Mouse (Mus musculus) ovary, postnatal 10 days (tissue): ENCODE data around the gene E2f4.
A peak's percentile ranks its signal among the peaks of the same experiment; 100 is the strongest.
"Not testable (repeated sequence)": the region's sequence is repeated elsewhere in the genome, so short reads cannot be mapped to it uniquely, and the experiment has no call there.

Experiments used
- DNase-seq: peaks from one replicate; pipeline ENCODE4 v3.0.0; 2022; ENCODE audit warnings: low spot score

E2f4 gene

DNA sequence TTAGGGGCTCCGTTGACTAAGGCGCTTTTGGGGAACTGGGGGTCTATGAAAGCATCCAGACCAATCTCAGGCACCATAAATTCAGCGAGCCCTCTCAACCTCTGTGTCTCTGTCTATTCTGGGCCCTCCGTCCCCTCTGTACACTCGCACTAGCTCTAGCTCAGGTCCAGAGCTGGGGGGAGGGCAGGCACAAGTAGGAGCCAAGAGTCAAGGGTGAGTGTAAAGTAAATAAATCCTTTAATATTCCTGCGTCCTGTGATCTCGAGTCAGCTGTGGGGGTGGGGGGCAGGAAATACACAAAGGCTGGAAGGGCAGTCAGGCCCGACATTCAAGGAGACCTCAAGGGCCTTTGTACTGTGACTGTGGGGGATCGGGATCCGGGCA lies 28.4 kb upstream of the E2f4 start:
- DNase-seq: no peak

DNA sequence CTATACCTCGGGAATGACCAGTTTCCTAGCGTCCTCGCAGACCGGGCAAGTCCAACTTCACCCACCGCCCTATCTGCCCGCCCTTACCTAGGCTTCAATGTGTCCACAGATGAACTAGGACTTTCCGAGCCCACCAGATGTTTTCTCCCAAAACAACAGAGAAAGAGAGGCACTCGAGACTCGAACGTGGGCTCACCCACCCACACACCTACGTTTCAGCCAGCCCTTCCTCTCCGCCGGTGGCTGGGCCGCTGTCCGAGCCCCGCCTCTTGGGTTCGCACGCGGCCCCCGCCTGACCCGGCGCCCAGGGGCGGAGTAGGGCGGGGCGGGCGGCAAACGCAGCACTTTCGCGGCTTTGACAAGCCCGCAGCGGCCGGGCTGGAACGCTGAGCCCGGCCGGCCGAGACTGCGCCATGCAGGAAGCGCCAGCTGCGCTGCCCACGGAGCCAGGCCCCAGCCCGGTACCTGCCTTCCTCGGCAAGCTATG lies 28.0 kb upstream of the E2f4 start, which contains the start of gene Hsf4:
Hsf4 (plus strand) TSS at position 341 of the 487 bp plus-strand sequence.
- no peak for DNase-seq

DNA sequence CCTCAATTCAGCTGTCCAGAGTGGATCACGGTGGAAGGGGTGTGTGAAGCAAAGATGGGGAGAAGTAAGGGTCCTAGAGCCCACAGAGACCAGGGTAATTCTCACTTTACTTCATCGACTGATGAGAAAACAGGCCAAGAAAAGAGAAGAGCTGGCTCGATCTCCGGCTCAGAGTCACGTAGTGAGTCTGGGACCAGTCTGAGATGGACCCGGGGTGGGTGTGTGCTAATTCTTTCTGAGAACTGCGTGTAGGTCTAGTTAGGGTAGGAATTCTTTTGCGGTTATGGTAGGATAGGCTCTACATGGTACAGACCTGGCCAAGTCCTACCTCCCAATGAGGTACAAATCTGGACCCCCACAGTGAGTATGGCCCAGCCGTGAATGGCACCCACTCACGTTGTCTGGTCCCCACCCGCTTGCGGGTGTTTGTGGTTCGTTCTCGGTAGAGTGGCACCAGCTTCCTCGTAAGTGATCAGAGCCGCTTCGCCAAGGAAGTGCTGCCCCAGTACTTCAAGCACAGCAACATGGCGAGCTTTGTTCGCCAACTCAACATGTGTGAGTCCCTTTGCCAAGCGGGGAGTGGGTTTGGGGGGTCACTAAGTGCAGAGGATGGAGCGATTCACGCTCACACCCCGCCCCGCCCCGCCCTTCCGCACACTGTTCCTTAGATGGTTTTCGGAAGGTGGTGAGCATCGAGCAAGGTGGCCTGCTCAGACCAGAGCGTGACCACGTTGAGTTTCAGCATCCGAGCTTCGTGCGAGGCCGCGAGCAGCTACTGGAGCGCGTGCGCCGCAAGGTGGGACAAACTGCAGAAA lies 27.2 kb upstream of the E2f4 start:
- DNase-seq: no peak

DNA sequence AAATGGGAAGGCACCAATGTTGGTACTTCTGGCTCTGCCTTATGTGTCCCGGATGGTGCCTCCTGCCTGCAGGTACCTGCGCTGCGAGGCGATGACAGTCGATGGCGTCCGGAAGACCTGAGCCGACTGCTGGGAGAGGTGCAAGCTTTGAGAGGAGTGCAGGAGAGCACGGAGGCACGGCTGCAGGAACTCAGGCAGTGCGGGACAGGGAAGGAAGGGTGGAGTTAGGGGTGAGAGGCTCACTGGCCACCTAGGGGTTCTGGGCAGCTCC lies 26.6 kb upstream of the E2f4 start:
- no peak for DNase-seq

DNA sequence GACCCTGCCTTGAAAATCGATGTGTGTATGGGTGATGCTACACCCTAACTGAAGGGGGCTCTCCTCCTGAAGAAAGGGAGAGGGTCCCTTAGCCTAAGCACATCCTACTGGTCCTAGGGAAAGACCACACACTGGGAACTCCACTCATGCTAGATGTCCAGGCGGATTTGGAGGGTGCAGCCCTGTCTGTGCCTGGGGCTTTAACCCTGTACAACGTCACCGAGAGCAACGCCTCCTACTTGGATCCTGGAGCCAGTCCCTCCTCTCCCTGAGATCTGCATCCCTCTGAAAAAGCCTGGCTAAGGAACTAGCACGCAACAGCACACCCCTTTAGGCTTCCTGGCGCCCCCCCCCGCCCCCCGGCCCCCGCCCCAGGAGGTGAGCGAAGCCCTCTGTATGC lies 22.1 kb upstream of the E2f4 start:
- no peak for DNase-seq

DNA sequence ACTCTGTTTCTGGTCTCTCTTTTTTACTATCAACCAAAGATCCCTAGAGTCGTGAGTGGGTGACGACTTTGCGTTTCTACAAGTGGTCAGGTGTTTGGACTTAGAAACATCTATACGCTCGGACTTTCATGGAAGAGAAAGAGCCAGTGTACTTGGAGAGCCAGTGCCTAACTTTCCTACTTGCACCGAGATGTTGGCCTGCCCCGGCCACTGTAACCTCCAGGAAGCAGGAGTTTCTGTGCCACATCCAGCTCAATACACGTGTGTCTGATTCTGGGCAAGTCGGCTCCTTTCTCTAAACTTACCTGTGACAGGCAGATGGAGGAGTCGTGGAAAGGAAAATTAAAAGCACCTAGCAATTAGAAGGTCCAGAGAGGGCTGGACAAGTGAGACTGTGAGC lies 21.6 kb upstream of the E2f4 start, which contains the start of gene Nol3:
Nol3 (plus strand) TSS at position 301 of the 400 bp plus-strand sequence.
- no peak for DNase-seq

DNA sequence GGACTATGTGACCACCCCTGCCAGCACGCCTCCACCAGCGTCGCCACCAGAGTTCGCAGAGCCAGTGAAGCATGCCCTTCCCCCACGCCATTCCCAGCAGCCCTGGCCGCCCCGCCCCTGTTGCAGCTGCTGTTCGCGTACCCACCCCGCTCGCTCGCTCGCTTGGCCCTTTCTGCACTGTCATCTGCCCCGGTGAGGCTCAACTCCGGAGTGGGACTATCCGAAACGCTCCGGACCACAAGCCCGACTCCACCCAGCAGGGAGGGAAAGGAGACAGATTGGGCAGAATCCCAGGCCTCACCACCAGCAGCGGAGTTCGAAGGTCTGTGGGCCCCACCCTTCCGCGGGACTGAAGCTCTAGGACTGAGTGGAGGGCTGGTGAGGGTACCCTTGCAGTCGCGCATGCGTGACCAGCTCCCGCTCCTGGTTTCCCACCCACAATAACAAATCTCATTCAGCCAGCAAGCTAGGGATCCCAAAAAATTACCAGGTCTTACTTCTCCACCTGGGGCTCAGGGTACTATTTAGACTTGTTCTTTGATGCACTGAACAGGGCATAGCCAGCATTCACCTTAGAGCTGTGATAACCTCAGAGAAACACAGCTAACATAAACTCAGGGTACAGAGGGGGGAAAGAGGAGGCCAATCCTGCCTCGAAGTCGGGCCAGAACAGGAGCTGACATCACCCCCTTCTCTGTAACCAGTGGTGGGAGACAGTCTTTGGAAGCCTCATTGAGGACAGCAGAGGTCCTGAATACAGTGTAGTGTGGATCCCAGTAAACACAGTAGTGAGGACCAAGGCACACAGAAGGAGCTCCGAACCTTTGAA lies 21.0 kb upstream of the E2f4 start:
- DNase-seq: no peak

DNA sequence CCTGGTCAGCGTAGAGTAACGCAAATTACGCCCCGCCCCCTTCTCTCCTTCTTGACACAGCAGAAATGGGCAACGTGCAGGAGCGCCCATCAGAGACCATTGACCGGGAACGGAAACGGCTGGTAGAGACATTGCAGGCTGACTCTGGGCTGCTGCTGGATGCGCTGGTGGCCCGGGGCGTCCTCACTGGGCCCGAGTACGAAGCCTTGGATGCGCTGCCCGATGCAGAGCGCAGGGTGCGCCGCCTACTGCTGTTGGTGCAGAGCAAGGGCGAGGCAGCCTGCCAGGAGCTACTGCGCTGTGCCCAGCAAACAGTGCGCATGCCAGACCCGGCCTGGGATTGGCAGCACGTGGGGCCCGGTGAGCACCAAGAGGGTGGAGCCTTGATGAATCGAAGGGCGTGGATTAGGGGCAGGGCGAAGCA lies 18.5 kb upstream of the E2f4 start:
- DNase-seq: no peak

DNA sequence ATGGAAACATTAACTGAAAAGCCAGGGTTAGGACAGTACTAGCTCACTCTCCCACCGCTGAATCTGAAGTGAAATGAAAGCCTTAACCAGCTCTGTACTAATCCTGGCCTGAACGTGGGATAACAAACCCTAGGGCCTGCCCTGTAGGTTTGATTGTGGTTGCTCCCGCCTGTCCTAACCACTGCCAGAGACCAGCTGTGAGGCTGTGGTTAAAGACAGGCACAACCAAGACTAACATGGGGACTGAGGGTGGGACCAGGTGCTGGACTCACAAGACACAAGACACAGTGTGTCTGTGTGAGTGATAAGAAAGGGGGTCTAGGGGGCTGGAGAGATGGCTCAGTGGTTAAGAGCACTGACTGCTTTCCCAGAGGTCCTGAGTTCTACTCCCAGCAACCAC lies 16.9 kb upstream of the E2f4 start:
- no peak for DNase-seq

DNA sequence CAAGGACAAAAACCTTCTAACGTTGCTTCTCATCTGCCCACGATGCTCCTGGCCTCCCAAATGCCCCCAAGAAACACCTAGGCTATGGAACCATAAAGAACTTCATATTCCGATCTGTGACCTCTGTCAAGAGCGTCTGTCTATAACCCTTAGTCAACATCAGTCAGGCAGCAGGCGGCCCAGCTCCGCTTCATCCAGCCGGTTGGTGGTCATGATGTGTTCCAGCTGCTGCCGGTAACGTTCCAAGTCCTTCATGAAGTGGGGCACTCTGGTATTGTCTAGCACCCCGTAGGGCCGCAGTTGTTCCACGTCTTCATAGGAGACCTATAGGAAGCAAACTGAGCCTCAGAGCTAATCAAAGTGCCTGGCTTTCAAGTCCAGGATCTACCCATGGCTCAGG lies 15.6 kb upstream of the E2f4 start:
- no peak for DNase-seq

DNA sequence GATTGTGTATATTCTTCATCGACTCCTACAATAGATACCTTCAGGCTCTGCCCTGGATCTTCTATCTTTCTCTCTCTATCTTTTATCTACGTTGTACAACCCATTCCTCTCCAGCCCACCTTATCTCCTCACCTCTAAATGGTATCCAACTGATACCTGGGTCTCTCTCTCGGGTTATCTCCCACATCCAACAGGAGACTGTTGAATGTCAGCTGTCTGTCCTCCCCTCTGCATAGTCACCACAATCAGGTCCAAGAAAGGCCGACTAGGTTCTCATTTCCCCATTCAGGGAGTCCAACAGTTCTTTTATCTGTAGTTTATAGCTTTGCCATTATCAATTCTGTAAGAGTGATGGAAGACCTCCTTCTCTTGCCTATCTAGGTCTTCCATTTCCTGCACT lies 15.2 kb upstream of the E2f4 start:
- no peak for DNase-seq

DNA sequence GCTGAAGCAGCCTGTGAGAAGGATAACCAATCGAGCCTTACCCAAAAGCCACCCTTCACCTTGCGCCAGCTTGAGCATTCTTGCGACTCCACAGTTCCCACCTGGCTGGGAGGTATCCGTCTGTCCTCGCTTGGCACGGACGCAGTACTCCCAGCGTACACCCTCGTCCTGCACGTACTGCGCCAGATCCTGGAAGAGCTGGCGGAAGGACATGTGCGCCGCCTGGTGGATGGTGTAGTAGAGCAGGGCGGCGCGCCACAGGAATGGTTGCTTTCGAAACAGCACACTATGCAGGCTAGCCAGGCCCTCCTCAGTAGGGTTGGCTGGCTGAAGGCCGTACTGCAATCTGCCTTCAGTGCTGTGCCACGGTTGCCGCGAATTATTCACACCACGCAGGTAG lies 14.4 kb upstream of the E2f4 start:
- no peak for DNase-seq

DNA sequence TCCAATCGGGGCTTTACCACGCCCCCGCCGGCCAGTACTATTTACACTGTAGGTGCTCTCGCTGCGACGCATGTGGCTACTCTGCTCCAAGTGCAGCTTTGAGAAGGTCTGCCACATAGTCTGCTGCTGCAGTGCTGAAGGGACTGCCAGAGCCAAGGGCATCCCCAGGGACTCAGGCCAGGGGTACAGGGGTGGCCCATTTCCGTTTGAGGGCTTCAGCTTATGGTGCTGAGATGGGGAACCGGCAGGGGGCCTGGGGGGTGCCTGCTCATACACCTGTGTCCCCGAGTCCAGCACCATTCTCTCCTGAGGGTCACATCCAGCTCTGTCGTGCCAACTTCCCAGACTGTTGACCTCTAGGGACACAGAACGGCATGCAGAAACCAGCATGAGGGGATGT lies 11.9 kb upstream of the E2f4 start:
- DNase-seq: no peak

DNA sequence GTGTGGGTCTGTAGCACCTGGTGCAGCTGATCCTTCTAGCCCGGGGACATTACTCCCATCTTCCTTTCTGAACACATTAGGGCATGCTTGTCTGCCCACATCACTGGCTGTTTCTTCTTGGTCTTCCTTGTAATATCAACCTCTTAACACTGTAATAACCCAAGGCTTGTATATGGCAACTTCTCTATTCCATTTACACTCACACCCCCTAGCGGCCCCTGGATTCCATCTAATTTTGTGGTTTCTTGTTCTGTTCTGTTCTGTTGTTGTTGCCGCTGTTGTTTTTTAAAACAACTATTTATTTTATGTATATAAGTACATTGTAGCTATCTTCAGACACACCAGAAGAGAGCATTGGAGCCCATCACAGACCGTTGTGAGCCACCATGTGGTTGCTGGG lies 10.6 kb upstream of the E2f4 start:
- no peak for DNase-seq

DNA sequence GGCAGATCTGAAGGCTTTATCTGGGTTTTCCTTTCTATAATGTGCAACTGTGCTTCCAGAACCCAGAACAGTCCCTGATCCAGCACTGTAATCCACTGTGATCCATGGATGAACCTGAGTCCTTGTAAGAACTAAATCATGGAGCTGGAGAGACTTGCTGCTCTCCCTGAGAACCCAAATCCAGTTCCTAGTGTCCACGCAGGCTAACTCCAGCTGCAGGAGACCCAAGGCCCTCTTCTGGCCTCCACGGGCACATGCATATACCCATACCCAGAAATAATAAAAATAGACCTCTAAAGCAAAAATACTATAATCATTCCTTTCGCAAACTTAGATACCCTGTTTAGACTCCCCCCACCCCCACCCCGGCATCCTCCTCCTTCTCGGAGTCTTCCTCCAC lies 9.2 kb upstream of the E2f4 start:
- no peak for DNase-seq

DNA sequence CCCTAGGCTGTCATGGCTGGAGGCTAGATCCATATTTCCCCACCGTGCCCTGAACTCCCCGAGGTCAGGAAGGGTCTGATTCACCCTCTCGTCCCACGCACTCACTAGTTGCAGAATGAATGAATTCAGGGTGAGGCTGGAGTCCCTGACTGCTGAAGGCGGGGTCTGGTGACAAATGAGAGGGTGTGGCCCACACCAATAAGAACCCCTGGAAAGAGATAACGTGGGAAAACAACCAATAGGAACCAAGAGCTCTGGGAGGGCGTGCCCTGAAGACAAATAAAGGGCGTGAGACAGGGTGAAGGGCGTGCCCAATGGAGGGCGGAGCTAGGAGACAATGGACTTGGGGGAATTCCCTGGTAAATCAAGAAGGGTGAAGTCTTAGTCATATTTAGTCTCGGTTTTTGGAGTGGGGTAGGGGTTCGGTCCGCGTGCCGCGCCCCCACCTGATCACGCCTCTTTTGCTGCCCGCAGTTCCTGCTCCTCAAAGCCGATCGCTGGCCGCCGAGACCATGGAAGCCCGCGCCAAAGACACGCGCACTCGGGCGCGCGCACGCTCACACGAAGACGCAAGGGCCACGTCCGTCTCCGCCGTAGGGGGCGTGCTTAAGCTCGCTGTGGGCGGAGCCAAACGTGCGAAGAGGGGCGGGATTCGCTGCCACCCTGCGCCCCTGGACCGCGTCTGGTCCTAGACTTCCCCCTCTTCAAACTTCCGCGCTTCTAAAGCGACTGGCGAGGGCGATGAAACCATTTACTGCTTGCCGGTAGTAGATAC lies 8.3 kb upstream of the E2f4 start:
- DNase-seq: peak; percentile 78

DNA sequence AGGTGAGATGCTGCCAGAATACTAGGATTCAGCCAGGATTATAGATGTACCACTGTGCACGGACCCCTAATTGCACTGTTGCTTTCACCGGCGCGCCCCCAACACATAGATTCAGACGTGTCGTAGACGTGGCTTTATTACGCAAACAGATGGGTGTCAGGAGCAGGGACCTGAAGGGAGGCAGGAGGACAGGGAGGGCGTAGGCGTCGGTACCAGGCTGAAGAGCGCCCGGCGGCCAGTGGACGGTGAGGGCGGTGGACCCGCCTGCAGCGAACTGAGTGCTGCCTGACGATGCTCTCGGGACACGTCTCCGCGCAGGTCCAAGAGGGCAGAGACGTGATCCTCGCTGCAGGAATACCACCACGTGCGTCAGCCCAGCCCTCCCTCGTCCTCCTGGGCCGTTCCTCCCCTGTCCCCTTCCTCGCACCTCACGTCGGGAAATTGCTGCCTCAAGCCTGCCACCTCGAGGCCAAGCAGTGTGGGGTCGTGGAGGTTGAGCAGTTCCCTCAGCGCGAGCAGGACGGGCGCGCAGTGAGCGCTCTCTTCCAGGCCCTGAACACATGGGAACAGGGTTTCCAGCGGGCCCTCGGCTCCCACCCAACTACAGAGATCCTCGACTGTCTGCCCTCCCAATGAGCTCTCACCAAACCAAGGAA lies 7.5 kb upstream of the E2f4 start, which contains the start of gene 4931428F04Rik:
4931428F04Rik (minus strand) TSS at position 60 of the 656 bp plus-strand sequence.
- DNase-seq: no peak

DNA sequence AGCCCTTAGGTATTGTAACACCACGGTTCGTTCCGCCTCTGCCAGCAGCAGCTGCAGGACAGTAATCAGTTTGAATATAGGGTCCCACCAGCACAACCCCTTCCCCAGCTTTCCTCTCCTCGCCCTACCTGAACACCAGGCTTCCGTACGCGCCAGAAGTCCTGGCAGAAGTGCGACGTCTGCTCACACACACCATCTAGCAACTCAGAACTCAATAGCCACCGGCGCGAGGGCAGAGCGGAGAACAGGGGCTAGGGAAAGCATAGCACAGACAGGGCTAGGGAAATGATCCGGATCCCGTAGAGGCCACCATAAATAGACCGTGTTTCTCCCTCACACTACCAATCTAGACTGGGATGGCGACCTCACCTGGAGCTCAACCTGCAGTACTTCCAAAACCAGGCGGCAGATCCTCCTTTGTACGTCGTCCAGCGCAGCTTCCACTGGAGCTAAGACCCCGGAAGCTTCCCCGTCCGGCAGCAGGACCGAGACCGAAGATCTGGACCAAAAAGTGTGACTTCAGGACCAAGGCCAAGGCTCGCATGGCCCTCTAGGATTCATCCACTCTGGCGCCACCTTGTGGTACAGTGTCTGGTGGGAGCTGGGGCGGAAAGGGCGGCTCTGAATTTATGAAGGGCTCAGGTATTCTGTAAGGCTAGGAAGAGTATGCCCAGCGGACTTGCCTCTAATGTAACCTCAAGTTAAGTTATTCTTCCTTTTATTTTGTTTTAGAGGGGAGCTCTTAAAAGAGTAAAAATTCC lies 6.7 kb upstream of the E2f4 start:
- DNase-seq: peak; percentile 90

DNA sequence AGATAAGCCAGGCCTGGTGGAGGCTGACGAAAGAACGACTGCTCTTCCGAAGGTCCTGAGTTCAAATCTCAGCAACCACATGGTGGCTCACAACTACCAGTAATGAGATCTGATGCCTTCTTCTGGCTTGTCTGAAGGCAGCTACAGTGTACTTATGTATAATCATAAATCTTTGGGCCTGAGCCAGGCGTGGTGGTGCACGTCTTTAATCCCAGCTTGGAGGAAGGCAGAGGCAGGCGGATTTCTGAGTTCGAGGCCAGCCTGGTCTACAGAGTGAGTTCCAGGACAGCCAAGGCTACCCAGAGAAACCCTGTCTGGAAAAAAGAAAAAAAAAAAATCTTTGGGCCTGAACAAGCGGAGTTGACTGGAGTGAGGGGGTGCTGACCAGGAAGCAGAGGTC lies 6.1 kb upstream of the E2f4 start:
- DNase-seq: not testable (repeated sequence)

DNA sequence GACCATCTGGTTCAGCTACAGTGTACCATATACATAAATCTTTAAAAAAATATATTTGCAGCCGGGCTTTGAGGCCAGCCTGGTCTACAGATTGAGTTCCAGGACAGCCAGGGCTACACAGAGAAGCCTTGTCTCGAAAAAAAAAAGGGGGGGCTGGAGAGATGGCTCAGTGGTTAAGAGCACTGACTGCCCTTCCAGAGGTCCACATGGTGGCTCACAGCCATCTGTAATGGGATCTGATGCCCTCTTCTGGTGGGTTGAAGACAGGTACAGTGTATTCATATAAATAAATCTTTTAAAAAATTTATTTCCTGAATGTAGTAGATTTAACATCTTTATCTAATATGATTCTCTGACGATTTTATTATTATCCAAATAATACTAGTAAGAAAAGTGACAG lies 5.7 kb upstream of the E2f4 start:
- not testable (repeated sequence) for DNase-seq

DNA sequence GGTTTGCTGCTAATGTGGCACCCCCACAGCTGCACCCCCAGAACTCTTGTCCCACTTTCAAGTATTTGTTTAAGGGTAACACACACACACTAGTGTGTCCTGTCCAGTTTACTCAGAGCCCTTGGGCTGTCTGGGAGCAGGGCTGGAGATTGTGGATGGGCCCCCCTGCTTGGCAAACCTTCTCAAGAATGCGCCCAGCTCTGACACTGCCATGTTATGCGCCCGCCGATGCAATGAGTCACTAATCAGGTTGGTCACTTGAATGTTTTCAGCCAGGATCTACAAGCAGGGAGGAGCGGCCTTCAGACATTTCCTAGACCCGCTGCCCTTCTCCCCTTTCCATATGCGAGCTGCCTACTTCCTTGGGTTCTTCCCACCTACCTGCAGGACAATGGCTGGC lies 5.0 kb upstream of the E2f4 start:
- DNase-seq: no peak
